Mouse (Mus musculus): ENCODE data around the gene Emc10.

Gene Emc10

DNA sequence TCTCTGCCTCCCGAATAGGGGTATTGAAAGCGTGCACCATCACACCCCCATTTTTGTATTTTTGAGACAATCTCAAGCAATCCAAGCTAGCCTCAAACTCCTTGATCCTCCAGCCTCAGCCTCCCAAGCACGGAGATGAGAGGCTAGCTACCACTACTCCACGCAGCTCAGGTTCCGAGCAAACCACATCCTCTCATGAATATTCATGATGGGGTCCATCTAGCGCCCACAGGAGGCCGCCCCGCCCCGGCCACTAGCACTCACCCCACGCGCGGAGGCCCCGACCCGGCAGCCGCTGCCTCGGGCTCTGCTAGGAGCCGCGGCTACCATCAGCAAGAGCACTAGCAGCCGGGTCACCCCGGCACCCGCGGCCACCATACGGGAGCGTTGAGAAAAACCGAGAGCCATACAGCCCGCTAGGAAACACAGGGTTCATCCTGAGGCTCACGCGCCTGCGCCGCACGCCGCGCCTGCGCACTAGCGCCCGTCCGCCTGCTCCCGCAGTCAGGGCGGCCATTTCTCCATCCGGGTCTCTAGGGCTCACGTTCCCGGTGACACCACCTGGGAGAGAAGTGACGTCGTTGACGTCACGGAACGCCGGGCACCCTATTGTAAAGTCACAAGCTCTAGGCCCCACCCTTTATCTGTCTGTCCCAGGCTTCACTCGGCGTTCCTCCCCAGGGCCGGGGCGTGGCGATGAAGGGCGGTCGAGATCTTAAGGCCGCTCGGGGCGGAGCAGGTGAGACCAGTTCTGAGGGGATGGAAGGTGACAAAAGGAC lies at the start of gene Emc10, which contains the start of gene Fam71e1:
Gene Emc10 (minus strand): TSS at position 538 of the 779 bp plus-strand sequence.
Gene Fam71e1 (plus strand): TSS at position 590 of the 779 bp plus-strand sequence.
- in situ Hi-C loops (cut with MboI) = loop anchor here (25.0 kb wide), 1 partner anchor 234 kb away; the partner anchor contains the start of genes Acp4 and Gm15517

- in situ Hi-C loops (cut with MboI) = no loop called here
Observed at GRCm38 (mm10) chr7:44543071-44543470, 46.7 kb upstream of the Emc10 start.

DNA sequence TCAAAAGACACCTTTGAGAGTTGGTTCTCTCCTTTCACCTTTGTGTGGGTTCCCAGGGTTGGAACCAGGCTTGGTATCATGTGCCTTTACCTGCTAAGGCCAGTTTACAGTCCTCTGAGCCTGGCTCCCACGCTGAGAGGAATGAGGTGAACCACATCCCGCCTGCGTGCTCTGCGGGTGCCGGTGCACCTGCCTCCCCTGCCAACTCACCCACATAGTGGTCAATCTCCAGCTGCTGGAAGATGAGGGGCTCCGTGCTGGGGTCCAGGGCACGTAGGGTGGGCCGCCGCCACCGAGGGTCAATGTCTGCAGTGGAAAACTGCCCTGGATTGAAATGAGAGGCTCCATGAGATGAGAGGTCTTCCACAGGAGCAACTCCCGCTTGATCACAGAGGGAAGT lies 46.2 kb upstream of the Emc10 start:
- in situ Hi-C loops (cut with MboI) = no loop called here

- in situ Hi-C loops (cut with MboI) = no loop called here
Observed at GRCm38 (mm10) chr7:44538756-44539624, 42.7 kb upstream of the Emc10 start.

- in situ Hi-C loops (cut with MboI) = no loop called here
Observed at GRCm38 (mm10) chr7:44537496-44537895, 41.2 kb upstream of the Emc10 start.

GRCm38 (mm10) chr7:44537009-44537408 lies 40.7 kb upstream of the Emc10 start:
- in situ Hi-C loops (cut with MboI) = no loop called here

DNA sequence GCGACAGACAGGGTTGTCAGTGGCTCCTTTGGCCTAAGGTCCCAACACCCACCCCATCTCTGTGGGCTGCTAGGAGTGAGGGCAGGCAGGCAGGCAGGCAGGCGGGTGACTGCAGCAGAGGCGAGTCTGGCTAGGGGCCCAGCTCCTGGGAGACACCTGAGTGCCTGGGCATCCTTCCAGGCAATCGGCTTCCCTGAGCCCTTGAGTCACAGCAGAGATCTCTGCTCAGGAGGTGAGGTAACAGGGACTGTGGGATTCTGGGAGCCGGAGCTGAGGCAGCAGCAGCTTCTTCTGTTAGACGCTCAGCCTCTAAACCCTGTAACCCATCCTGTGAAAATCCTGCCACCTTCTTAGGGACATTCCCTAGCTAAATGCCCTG lies 40.2 kb upstream of the Emc10 start:
- in situ Hi-C loops (cut with MboI) = no loop called here

DNA sequence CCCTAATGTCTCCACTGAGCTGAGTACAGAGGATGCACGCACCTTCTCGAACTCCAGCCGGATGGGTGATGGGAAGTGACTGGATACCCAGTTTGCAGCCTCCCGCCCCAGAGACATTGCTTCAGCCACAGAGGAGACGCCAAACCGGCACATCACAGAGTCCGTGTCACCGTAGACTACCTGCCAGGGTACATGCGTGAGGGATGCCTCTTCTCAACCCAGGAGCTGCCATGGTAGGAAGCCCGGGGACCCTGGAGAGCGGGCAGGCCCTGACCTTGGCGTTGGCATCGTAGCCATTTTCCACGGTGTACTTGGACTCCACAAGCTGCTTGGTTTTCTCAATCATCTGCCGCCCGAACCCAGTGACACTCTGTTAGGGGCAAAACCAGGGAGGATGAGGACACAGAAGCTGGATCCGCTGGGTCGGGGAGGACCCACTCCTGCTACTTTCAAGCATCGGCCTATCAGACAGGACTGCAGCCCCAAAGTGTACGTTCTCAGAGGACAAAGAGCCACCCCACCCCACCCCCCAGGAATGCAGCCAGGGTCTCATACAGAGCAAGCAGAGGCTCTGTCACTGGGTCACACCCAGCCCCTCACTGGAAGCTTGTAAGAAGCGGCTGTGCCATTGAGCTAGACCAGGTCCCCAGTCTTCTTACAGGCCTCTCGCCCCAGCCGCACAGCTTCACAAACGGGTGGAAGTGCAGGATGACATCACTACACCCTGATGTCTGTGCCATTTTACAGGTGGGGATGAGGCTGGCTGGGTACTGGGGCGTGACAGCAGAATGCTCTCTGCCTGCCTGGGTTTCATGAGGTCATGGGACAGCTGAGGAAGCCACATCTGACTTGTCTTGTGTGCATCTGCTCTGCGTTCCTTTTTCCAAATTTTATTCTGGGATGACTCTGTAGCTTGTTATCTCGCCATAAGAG lies 39.6 kb upstream of the Emc10 start:
- in situ Hi-C loops (cut with MboI) = no loop called here

DNA sequence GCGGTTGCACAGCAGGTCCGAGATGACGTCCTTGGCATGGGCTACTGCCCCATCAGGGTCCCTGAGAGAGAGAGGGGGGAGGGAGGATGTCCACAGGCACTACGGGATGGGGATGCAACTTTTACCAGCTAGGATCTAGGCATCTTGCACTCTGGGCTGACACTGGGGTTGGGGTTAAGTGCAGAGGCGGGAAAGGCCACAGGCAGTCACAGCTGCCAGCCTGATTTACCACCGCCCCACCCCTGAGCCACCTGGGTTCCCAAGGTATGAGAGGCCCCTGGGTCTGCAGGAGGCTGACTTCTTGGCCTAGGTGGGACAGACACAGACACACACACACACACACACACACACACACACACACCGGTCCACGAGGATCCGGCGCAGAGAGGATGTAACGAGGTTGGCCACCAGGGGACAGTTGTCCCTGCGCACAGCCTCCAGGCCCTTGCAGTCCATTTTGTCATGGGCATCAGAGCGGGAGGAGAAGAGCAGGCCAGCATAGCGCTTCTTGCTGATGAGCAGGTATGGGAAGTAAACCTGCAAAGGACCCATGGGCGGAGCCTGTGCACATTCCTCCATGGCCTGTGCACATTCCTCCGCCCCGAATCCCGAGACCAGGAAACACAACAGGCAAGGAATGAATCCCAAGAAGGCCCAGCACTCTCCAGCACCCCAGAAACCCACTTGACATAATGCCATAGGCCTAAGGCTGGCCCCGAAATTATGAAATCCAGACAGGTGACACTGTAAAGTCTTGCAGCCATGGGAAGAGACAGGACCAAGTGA lies 38.5 kb upstream of the Emc10 start:
- in situ Hi-C loops (cut with MboI) = no loop called here

DNA sequence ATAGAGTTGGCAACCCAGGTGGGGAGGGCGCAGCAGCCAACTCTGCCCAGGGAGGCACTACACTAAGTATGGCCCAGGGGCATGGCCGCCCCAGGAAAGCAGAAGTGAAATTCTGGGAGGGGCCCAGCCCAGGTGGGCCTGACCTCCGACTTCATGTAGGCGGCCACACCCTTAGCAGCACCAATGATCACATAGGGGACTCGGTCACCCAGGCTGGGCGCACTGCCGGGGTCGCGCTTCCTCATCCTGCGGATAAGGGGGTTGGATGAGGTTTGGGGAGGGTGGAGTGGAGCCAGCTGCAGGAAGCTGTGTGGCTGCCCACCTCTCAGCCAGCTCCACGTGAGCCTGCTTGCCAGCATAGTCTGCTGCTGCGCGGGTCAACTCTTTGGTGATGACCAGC lies 37.9 kb upstream of the Emc10 start:
- in situ Hi-C loops (cut with MboI) = no loop called here

GRCm38 (mm10) chr7:44533746-44534045 lies 37.4 kb upstream of the Emc10 start:
- in situ Hi-C loops (cut with MboI) = no loop called here

DNA sequence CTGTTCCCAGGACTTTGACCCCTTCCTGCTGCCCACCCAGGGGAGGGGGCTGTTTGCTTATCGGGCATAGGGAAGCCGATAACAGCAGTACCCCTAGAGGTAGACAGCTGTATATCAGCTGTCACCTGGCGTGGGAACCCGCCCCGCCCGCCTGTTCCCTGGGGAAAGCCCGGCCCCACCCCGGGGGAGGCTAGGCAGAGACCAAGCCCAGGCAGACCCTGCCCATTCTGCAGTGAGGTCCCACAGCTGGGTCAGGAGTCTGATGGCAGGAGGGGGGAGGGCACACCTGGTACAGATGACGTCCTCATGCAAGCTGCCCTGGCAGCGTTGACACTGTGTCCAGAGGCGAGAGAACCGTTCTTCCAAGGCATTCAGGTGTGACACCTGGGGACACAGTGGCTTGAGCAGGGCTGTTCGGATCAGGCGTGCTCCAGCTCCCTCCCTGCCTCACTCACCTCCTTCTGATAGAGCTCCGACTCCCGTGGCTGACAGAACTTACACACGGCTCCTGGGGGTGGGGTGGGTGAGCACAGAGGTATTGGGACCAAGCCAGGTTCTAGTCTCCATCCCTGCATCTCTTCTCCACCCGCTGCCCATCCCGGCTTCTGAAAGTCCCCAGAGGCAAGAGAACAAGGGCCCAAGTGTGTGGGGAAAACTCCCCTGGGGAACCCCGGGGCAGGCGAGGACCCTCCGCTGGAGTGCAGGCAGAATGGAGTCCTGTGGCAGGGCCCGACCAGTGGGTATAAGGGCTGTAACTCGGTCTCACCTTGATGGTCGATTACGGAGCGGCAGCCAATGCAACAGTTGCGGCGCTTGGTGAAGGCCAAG lies 36.8 kb upstream of the Emc10 start:
- in situ Hi-C loops (cut with MboI) = no loop called here

DNA sequence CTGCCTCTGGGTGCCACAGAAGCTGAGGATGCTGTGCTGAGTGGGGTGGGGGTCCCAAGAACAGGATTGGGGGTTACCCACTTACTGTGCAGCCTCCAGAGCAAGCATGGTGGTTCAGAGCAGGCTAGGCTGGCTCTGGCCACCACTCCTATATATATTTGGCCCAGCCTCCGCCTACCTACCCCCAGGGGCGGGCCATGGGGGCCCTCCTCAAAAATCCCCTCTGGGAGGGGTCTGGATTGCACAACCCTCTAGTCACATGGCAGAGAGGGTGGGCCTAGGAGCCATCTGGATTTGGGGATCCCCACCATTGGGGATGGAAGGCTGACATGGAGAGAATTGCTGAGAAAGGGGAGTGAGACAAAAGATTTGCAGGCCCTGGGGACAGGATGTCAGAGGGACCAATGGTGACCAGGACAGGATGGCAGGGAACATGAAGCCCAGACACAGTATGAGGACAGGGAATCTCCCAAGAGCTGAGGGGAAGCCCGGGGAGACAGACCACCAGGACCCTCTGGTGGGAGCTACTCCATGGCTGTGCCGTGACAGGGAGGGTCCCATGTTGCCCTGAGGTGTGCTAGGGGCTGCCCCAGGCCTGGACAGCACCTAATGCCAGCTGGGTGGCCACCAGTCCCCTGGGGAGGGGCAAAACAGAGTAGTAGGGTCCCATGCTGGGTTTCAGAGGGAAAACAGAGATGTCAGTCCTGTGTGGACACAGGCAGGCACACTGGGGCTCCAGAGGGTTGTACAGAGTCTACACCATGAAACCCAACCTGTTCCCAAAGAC lies 35.8 kb upstream of the Emc10 start, which contains the start of gene Spib:
Gene Spib (minus strand): TSS at position 126 of the 787 bp plus-strand sequence.
- in situ Hi-C loops (cut with MboI) = no loop called here

DNA sequence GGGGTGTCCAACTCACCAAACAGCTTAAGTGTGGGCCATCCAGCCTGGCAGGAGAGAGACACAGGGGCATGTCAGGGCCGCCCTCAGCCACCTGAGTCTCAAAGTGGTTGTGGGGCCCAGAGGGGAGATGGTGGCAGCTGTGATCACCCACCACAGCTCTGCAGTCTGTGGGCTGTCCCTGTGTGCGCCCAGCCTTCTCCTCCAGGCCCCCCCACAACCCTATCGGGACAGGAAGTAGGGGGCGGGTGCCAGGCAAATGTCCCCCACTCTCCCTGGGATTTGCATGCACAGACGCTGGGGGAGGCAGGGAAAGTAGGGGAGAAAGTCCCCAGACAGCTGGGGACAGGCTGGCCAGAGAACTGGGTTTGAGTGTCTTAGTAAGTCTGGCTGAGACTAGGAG lies 34.9 kb upstream of the Emc10 start:
- in situ Hi-C loops (cut with MboI) = no loop called here

- in situ Hi-C loops (cut with MboI) = no loop called here
Observed at GRCm38 (mm10) chr7:44530507-44530906, 34.2 kb upstream of the Emc10 start.

- in situ Hi-C loops (cut with MboI) = no loop called here
Observed at GRCm38 (mm10) chr7:44529518-44529917, 33.2 kb upstream of the Emc10 start.

DNA sequence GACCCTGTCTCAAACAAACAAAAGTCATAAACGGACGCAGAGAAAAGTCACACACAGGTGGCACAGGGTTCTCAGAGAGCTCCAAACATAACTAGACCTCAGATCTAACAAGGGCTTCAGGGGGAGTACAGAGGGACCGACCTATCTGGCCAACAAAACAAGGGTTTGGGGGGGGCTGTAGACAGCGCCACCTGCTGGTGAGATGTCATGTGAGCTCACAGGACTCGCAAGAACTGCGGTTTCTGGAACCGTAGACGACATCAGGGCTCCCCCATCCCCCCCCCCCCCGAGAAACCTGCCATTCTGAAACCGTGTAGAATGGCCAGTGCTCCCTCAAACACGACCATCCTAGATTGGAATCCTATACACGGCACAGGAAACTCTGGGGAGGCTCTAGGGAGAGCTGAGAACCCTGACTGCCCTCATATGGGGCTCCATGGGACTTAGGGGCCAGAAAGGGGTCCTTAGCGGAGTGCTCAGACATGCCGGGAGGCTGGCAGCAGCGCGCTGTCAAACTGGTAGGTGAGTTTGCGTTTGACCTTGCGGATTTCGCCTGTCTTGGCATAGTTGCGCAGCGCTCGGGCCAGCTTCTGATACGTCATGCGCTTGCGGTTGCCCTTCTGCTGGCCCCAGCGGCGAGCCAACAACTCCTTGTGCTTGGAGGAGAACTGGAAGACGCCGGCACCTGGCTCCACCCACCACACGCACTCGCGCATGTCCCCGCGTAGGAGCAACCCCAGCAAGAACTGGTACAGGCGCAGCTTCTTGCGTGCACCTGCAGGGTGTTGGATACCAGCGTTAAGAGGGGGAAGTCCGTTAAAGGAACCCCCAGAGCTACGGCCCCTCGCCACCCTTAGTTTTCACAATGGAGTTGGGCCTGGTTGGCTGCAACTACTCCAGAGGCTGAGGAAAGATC lies 31.4 kb upstream of the Emc10 start:
- in situ Hi-C loops (cut with MboI) = no loop called here

DNA sequence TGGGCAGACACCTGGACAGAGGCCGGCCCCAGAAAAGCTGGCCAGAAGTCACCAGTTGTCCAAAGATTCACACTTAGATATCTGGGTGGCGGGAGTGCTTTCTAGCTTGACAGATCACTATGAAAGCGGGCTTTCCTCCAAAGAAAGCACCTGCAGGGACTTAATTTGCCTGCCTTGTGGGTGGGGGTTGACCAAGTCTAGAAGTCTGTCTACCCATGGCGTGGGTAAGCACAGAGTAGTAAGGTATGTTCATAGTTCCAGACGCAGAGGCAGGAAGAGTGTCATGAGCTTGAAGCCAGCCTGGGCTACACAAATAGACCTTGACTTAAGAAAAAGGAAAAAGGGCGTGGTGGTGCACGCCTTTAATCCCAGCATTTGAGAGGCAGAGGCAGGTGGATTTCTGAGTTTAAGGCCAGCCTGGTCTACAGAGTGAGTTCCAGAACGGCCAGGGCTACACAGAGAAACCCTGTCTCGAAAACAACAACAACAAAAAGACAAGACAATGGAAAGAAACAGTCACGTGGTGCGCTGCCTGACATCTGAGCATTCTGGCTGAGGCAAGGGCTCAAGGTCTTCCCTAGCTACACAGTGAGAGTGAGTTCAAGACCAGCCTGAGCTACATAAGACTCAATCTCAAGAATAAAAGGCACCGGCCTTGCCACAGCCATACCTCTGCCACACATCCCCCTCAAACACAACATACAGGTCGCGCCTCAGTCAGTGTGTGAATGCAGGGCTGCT lies 30.3 kb upstream of the Emc10 start:
- in situ Hi-C loops (cut with MboI) = no loop called here
